Mouse (Mus musculus) forelimb bud, embryonic 11.5 days (tissue): ENCODE results near the gene Tnfrsf18.

Source experiments
- DNase-seq: peaks from one replicate; pipeline ENCODE4 v3.0.0-alpha.2; 2012; ENCODE audit warnings: low read depth, low spot score

Tnfrsf18 gene

DNA sequence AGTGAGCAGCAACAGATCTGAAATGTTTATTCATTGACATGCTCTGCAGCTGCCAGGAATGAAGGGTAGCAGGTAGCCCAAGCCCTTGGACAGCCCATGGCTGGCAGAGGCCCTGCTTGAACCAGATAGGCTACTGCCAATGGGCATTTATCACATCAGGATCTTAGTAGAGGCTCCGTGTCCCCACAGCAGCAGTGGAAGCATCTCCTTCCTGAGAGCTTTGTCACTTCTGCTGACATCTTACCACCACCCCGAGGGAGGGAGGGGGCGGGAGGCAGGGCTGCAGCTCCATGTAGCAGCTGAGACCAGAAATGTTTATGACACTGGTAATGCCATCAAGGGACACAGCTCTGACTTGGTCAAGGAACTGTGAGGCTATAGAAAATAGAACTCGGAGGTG, 6.9 kb downstream of the Tnfrsf18 start:
- no peak for DNase-seq

DNA sequence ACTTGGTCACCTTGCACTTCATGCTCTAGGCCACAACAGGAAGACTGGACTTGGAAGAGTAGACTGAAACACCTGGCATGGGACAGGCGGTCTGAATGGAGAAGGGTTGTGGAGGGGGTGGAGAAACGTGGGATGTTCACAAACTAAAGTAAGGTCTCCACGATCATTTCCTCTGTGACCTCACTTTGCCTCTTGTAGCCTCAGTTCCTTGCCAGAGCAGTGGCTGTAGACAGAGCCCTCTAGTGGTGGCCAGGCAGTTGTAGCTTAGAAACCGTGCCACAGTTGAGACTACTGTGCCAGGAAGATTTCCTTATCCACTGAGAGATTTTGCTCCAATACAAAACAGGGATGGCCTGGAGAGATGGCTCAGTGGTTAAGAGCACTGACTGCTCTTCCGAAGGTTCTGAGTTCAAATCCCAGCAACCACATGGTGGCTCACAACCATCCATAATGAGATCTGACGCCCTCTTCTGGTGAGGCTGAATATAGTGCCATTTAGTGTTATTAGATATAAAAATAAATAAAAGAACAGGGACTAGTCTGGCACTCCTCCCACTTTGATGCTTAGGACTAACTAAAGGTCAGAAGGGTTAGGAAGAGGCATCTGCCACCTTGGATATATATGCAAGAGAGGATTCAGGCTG, 7.6 kb downstream of the Tnfrsf18 start:
- peak; percentile 46 for DNase-seq

DNA sequence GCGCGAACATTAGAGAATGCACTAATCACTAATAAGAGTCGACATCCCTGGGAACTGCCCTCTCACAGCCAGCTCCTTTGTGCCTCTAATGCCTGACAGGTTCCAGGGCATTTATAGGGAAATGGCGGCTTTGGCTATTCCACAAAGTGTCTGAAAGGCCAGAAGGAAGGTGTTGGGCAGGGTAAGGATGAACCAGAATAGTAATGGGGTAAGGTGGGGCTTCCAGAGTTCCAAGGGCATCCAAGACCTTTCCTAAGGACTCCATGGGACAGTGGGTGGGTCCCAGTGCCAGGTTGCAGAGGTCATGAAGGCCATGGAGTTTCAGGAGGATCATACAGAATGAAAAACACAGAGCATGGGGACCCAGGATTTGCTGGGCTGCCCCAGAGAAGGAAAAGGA, 8.3 kb downstream of the Tnfrsf18 start:
- no peak for DNase-seq

DNA sequence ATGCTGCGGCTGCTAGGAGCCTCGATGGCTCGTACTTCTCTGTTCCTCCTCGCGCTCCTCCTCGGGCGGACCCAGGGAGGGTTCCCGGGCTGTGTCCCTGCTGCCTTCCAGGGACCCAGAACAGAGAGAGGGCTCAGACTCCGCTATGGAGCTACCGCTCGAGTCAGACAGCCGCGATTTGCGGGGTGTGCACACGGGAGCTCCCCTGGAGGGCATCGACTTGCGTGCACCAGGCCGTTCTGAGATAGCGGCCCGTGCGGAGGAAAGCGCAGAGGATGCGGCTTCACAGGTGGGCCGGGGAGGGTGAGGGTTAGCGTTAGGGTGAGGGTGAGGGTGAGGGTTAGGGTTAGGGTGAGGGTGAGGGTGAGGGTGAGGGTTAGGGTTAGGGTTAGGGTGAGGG, 8.9 kb downstream of the Tnfrsf18 start:
- DNase-seq: no peak

DNA sequence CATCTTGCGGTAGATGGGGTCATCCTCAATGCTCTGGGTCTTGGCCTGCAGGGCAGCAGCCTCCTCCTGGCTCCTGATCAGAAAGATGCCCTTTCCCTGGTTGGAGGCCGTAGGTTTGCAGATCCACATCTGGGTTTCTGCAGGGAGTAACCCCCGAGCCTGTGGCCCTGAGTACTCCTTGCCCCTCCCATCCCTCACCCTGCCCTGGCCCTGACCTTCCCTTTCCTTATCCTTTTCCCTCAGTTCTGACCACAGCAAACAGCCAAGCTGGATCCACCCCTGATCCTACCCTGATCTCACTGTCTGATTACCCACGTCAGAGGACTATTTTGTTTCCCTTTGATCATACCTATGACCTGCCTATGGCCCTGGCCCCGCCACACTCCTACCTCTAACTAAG, 18.8 kb downstream of the Tnfrsf18 start:
- DNase-seq: no peak

DNA sequence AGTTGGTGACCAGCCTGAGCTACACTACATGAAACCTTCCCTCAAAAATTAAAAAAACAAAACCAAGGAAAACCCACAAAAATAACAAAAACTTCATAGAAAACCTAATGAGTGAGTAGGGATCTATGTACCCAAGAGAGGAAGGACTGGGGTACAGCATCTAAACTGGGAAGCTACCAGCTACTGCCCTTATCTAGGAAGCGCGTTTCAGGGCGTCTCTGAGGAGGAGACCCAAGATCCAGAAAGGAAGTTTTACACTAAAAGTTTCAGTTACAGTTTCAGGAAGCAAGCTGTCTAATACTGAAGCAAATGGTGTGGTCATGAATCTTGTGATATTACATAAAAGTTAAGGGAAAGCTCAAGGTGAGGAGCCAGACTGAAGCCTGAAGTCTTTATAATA, 23.8 kb downstream of the Tnfrsf18 start:
- DNase-seq: no peak

DNA sequence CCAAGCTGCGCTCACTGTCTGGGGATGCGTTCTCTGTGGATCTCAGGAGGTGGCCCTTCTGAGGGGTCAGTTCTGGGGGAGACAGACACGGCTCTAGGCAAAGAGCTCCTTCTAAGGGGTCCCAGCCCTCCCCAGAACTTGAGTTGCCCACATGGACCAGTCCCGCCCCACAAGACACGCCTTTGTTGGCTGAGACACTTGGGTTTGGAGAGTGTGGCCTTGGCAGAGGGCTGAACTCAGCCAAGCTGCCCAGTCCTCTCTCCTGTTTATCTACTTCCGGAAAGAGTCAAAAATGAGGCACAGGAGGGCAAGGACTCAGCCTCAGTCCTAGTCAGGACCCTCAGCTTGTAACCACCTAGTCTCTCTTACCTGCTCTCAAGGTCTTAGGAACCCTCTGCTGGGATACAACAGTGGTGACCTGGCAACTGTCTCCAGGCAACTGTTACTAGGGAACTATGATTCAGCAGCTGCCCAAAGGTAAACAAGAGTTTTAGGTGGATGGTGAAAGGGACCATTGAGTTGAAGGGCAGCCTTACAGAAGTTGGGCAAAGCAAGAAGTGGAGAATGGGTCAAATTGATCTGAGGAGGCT, 24.5 kb downstream of the Tnfrsf18 start:
- peak; percentile 49 for DNase-seq

DNA sequence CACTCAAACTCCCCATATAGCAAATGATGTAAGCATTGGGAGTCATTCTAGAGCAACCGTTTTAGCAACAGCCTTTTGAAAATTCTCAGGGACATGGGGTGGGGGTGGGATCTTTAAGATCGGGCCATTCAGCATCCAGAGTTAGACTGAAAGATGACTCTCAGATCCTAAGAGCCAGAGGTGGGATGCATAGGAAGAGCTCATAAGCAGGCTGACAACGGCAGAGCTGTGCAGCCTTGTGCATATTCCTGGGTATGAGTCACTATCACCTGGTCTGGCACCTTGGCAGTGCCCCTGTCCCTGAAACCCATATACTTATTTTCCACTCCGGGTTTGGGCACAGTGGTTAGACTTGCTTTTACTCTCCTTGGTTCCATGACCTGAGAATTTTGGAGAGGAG, 27.1 kb downstream of the Tnfrsf18 start:
- DNase-seq: no peak

DNA sequence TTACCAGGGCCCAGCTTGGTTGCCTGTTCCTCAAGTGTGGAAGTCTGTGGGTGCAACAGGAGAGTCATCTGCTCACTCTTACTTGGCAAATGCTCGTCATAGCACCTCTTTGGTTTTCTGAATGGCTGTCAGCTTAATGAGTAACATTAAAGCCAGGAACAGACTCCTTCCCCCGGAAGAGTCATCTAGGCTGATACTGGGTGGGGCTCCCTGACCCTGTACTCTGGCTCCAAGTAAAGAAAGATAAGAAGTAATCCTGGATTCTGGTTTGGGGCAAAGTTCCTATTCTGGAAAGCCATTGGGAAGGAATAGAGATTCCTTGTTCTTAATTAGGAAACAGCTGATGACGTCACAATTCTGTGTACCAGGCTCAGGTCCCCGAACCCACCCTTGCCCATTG, 28.2 kb downstream of the Tnfrsf18 start:
- DNase-seq: no peak

DNA sequence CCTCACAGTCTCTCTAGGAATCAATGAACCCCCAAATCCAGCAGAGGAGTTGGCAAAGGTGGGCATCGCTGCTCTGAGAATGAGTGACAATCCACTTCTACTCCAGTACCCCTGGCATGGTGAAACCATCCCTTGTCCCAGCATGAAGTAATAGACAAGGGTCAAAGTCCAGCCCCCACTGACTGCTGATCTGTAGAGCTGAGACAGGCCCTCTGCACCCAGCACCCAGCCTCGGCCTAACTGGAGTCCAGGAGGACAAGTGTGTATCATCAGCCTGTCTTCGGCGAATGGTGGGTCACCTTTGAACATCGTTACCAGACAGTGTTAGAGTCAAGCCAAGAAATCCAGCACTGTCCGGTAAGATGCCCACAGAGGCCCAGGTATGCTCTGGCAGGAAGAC, 28.6 kb downstream of the Tnfrsf18 start:
- no peak for DNase-seq

DNA sequence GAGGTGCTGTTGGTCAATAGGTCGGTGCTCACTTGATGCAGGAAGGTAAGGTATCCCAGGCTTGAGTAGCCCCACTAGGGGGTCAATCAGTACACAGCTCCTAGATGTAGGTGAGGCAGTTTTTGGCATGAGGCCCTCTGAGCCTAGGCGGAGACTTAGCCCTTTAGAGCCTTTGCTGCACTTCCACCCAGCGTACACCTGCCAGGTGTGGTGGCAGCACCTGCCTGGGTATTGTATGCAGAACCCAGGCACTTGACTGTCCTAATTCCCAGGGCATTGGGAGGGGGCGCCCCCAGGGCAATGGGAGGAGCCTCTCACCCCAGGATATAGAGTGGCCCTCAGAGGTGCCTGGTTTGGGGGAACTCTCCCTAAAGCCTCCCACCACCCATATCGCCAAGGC, 29.2 kb downstream of the Tnfrsf18 start:
- DNase-seq: no peak

DNA sequence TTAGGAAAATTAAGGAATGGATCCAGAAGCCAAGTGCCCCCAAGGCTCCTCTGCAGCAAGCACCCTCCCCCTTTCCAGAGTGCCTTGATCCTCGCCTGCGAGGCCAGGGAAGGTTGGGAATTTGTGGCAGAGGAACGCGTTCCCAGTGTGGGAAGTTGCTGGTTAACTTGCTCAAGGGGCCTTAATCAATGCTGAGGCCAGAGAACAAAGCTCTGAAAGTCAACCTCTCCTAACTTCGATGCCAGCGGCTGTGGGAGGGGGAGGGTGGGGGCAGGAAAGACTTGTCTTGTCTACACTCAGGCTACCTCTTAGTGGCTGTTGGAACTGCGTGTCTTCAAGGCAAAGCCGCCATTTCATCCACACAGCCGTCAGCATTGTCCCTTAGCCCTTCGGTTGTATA, 31.7 kb downstream of the Tnfrsf18 start:
- DNase-seq: no peak

DNA sequence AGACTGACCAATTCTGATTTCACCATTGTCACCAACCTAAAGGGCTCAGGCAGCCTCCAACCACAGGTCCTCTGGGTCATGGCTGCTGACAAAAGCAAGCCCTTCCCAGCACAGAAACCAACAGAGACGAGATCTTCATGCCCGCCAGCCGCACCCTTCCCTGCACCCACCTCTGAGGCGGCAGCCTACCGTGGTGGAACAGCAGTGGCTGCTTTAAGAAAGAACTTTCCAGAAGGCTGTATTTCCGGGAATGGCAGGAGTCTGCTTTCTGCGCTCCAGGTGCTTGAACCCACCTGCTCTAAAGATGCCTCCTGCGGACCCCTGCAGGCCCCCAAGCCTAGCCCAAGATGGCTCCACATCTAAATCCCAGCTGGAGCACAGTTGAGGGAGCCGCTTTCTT, 32.9 kb downstream of the Tnfrsf18 start:
- DNase-seq: no peak

DNA sequence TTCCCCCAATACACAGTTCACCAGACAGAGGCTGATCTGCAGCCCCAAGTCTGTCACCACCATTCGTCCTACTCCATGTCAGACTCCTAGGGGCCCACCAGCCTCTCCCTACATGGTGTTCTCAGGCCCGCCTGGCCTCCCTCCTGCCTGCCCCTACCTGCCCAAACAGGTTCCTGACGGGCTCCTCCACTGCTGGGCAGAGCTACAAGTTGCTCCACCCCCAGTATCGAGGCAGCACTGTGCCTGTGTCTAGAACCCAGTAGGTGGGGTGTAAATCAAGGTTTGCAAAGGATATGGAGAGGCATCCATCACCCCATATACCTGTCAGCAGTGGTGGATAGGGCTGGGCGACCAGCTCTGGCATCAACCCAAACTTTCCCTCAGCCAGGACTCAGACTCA, 33.3 kb downstream of the Tnfrsf18 start, which contains the start of gene Ttll10:
Gene Ttll10, minus strand, starts transcription at position 154 of the 400 bp plus-strand sequence.
- no peak for DNase-seq

DNA sequence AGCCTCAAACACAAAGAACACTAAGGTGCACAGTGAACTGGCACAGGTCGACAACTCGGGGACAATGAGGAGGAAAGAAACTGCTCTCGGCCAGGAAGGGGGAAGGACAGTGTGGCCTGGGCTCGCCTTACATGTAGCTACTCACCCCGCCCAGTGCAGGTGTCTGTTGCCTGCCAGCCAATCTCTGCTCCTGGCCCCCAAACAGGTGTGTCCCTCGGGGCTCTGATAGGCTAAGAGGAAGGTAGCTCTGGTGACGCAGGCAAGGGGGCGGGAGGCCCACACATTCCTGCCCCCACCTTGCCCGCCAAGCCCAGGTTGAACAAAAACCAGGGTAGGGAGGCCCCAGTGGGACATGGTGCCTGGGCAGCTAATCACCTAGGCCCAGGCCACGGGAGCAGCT, 33.7 kb downstream of the Tnfrsf18 start:
- peak; percentile 35 for DNase-seq

DNA sequence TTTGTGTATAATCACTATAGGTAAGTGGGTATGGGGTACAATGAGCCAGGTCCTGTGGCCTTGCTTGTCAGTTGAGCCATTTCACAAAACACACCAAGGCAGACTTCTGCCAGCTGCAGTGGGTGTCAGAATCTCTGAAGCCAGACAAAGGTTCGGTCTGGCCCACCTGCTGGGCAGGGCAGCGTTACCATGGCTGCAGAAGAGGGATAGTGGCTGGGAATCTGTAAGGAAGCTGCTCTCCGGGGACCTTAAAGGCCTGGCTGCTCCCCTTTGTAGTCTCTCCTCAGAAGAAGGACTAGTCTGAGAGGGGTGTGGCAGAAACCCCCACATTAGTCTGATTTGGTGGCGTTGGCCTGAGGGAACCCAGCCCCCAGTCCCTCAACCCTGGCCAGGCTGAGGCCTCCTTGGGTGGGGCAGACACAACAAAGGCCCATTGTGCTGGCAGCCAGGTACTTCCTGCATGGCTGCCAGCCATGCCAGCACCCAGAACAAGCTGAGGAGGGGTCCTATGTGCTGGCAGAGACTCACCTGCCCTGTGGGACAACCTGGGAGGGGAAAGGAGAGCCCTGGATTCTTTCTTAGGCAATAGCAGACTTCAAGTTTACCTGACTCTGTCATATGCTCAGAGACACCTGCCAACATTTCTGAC, 38.0 kb downstream of the Tnfrsf18 start:
- no peak for DNase-seq

DNA sequence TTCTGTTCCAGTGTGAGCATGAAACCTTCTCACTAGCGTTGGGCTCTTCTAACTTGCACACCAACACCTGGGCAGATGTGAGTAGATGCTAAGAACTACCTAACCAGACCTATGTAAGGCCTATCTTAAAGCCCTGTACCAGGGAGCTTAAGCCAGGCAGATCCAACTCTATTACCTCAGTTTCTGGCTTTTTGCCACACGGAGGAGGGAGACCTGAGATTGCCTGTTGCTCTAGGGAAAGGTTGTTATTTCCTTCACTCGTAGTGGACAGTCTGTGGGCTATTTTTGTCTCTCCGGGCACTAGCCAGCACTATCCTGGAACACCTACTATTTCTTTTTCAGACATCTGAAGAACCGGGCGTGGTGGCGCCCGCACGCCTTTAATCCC, 38.5 kb downstream of the Tnfrsf18 start:
- no peak for DNase-seq

DNA sequence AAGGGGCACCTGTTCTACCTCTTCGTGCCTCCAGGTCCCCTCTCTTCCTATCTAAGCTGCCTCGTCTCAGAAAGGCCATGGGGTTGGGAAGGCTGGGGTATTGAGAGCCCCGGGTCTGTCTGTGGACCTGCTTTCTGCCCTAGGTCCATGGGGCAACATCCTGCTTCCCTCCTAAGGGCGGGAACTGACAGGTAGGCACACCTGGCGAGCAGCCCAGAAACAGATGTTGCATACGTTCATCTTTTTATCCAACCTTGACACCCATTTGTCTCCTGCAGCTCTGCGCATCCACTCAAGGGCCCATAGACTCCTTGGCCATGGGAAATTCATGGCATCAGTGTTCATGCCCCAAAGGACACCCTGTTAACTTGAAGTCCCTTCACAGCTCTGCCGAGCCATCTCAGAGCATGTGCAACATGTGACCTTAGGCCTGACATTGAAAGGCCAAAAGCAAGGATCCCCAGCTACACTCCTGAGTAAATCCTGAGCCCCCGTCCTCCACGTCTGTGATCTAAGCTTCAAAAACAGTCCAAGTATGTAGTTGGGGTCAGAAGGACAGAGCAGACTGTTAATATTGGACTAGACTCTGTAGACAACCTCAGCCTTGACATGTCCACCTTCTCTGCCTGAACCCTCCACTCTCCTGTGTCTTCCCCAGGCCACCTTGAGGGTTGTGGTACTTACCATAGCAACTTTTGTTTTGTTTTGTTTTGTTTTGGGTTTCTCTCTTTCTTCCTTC, 39.4 kb downstream of the Tnfrsf18 start:
- DNase-seq: no peak

DNA sequence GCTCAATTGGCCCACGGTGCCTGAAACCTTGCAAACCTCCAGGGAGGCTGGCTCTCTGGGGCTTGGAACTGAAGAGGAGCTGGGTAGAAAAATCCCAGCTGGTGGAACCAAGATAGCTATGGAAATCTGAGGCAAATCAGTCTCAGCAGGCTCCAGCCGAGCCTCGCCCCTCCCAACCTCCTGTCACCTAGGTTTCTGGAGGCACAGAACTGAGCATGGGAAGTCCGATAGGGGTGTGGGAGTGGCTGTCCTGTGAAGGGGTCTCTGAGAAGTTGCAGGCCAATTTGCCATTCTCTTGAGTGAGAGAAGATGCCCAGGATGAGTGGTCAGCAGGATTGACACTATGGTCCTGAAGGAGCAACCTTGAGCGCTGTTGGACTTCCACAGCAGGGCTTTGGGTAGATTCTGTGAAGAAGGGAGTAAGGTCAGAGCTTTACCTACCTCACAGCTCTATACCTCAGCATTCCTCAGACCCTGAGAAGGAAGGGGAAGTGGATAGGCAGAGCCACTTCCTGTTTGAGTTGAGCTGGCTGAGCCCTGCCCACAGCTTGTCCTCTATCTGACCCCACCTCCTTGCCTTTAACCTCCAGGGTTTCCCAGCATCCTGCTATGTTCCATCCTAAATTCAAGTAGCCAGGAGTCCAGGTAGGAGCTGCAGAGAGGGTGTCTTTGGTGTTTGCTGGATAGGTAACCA, 41.4 kb downstream of the Tnfrsf18 start:
- DNase-seq: no peak

DNA sequence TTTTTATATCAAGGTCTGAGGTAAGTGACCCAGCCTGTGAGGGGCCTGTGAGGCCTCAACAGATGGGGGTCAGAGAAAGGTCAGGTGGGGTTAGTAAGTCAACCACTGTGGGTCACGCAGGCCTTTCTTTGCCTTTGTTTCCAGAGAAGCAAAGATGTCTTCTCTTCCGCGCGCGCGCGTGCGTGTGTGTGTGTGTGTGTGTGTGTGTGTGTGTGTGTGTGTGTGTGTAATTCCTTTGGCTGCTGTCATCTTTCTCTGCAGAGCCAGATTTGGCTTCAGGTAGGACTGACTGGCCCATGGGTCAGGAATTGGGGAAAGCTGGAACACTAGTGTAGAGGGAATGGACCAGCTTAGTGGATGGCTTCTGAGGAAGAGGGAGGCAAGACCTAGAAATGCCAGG, 43.7 kb downstream of the Tnfrsf18 start:
- no peak for DNase-seq

DNA sequence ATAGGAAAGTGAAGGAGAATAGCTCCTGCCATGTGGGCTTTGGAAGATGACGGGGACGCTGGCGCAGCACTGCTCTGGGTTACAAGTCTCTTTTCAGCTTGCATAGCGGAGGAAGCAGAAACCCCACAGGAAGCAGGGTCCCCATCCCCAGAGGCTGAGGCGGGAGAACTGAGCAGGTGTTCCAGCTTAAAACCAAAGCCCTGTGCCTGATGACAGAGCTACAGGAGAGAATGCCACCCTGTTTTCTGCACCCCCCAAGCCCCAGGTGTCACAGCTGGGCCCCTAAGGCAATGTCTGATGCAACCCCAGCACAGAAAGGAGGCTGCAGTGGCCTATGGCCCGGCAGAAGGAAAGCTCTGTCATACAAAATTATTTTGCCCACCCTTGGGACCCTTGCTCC, 44.3 kb downstream of the Tnfrsf18 start:
- DNase-seq: no peak

DNA sequence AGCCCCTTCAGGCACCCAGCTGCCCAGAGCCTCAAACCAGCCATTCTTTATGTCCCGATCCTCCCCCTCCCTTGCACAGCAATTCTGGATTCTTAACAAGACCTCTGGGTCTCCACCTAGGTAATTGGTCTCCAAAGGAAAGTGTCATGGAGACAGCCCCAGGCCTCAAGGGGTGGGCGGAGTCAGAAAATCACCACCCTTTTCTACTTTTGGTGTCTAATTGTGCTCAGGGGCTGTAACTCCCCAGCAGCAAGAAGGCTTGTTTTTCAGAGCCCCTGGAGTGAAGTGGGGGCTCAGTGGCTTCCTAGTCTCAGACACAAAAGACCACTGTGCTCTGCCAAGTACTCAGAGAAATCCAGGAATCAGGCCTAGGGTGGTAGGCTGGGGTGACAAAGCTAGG, 44.8 kb downstream of the Tnfrsf18 start:
- no peak for DNase-seq
